Mouse (Mus musculus) cerebellum, postnatal 25 days (tissue): Measurements from ENCODE around the gene Klhl2.
A peak's percentile ranks its signal among the peaks of the same experiment; 100 is the strongest.

ENCODE experiments used
- DNase-seq, 2 experiments: peaks; one replicate each; pipeline ENCODE4 v3.0.0; 2021; ENCODE audit warnings: mixed read lengths in 2 of 2

Gene Klhl2

GRCm38 (mm10) chr8:64690306-64690705 lies 159.5 kb downstream of the Klhl2 start:
- peak in 1 of 2 experiments; percentile 27 for DNase-seq
